Mouse (Mus musculus) liver, adult 2 months (tissue): ENCODE data around the gene Epop.

Experiments used
- CTCF ChIP-seq: fragments of 200-500 bp; IDR thresholded peaks from 2 replicates; pipeline ENCODE4 v1.5.1; 2011; ENCODE audit warnings: low read depth, low read length, control low read depth
- POLR2A ChIP-seq: fragments of 200-500 bp; IDR thresholded peaks from 2 replicates; pipeline ENCODE4 v1.6.1; 2011; ENCODE audit warnings: low read length, control low read depth; ENCODE audit not compliant: insufficient read depth; ENCODE audit errors: extremely low read depth

DNA sequence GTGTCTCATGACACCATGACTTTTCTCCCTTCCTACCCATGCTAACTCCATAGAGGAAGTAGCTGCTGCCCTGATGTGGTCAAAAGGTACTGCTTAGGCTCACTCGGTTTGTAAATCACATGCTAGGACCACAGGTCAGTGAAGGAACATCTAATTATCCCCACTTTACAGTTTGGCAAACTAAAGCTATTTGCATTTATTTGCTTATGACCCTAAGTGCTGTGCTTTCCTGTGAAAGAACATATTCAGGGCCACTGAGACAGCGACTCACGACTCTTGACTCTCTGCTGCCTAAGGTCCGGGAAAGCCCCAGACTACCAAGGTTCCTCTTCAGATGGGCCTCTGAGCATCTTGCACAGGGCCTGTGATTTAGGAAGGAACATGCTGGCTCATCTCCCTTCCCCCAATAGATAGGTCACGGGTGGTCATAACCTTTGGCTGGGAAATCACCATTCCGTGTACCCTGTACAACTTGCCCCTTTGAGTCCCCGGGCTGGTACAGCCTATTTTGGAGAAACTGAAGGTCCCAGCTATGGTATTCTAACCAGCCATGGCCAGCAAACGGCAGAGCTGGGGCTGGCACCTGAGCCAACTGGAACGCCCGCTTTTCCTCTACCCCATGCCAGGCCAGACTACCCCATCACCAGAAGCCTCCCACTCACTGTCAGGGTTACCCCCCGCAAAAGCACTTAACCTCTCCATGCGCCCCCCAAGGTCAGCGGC is 29.9 kb upstream of the Epop start:
- TF ChIP-seq POLR2A (no peak), CTCF (no peak)
